Mouse (Mus musculus) heart, embryonic 12.5 days (tissue): ENCODE data around the gene Smyd3. TPM values are rescaled to one million over a fixed set of nuclear protein-coding genes. Genes with fewer than 3 reads are reported as not detected.
A peak's percentile ranks its signal among the peaks of the same experiment; 100 is the strongest.

Experiments used
- ATAC-seq: fragments of 200-750 bp; cut with Nextera tagmentation; 2 replicates; pipeline ENCODE4 v1.8.0; 2017; ENCODE audit warnings: moderate TSS enrichment, moderate library complexity; ENCODE audit not compliant: insufficient number of reproducible peaks, low FRiP score
- H3K27ac ChIP-seq: fragments of 300-500 bp; sonication (generic); 2 replicates; pipeline ENCODE4 v1.5.1; 2016; ENCODE audit warnings: mild to moderate bottlenecking, moderate library complexity; ENCODE audit not compliant: poor library complexity, severe bottlenecking
- H3K27me3 ChIP-seq: fragments of 300-500 bp; sonication (generic); replicated peaks from 2 replicates; pipeline ENCODE4 v1.6.1; 2016; ENCODE audit warnings: mild to moderate bottlenecking, moderate library complexity
- H3K36me3 ChIP-seq: fragments of 300-500 bp; sonication (generic); 2 replicates; pipeline ENCODE4 v1.6.1; 2016; ENCODE audit warnings: mild to moderate bottlenecking, moderate library complexity
- H3K4me1 ChIP-seq: fragments of 300-500 bp; sonication (generic); replicated peaks from 2 replicates; pipeline ENCODE4 v1.6.1; 2016; ENCODE audit warnings: mild to moderate bottlenecking
- H3K4me2 ChIP-seq: fragments of 300-500 bp; sonication (generic); 2 replicates; pipeline ENCODE4 v1.6.1; 2016; ENCODE audit warnings: mild to moderate bottlenecking, moderate library complexity
- H3K4me3 ChIP-seq: fragments of 300-500 bp; sonication (generic); 2 replicates; pipeline ENCODE4 v1.5.1; 2016; ENCODE audit warnings: mild to moderate bottlenecking
- H3K9ac ChIP-seq: fragments of 300-500 bp; sonication (generic); 2 replicates; pipeline ENCODE4 v1.6.1; 2016; ENCODE audit warnings: mild to moderate bottlenecking, moderate library complexity
- H3K9me3 ChIP-seq: fragments of 300-500 bp; sonication (generic); replicated peaks from 2 replicates; pipeline ENCODE4 v1.6.1; 2016; ENCODE audit warnings: mild to moderate bottlenecking, moderate library complexity
- WGBS: fragments of 180-500 bp; shearing (Covaris S2); methylation state at CpG from one replicate; pipeline ENCODE4 v1.1.7; 2016; 5-methylcytosine and 5-hydroxymethylcytosine counted together
- polyA plus RNA-seq: library from polyadenylated mRNA; unstranded; fragments of >200 nt; fragmentation: Nextera tagmentation; extraction: Ambion mirVana; gene quantifications from 2 replicates; pipeline ENCODE4 v1.2.1, GENCODE M21; 2016

Smyd3 gene
- polyA plus RNA-seq, 1 experiment from 2014 or later: 12.2 TPM

- no peak for ATAC-seq
- no peaks in the 10 kb centered on the region for H3K27me3 ChIP-seq
- H3K4me1 ChIP-seq: peaks cover 11% of the 10 kb centered on the region
- H3K36me3 ChIP-seq: no peaks in the 10 kb centered on the region
- H3K9ac ChIP-seq: no peak overlapping the region
- H3K4me2 ChIP-seq: no peak overlapping the region
- no peak overlapping the region for H3K4me3 ChIP-seq
- no peak overlapping the region for H3K27ac ChIP-seq
- no peaks in the 10 kb centered on the region for H3K9me3 ChIP-seq
- WGBS: 74% methylated on average over 3 of the region's 3 CpGs
Measured at GRCm38 (mm10) chr1:179254531-179254930, 263.3 kb downstream of the Smyd3 start.

- Histone ChIP-seq H3K4me1 (peaks cover 22% of the 10 kb centered on the region), H3K9ac (no peak overlapping the region), H3K36me3 (no peaks in the 10 kb centered on the region), H3K9me3 (no peaks in the 10 kb centered on the region), H3K27ac (no peak overlapping the region), H3K4me3 (no peak overlapping the region), H3K4me2 (no peak overlapping the region), H3K27me3 (no peaks in the 10 kb centered on the region)
- 76% methylated on average over 4 of the region's 4 CpGs for WGBS
- ATAC-seq: no peak
Measured at GRCm38 (mm10) chr1:179252611-179253010, 265.2 kb downstream of the Smyd3 start.

- WGBS: 84% methylated on average over 3 of the region's 3 CpGs
- no peak for ATAC-seq
Measured at GRCm38 (mm10) chr1:179250388-179250787, 267.5 kb downstream of the Smyd3 start.

GRCm38 (mm10) chr1:179243554-179243953 lies 274.3 kb downstream of the Smyd3 start:
- no peak overlapping the region for H3K4me3 ChIP-seq
- no peak overlapping the region for H3K9ac ChIP-seq
- H3K4me1 ChIP-seq: peaks cover 4% of the 10 kb centered on the region; the same call in 1 of the 2 replicates
- H3K27me3 ChIP-seq: no peaks in the 10 kb centered on the region
- no peaks in the 10 kb centered on the region for H3K36me3 ChIP-seq
- no peaks in the 10 kb centered on the region for H3K9me3 ChIP-seq
- WGBS: 84% methylated on average over 8 of the region's 8 CpGs
- no peak overlapping the region for H3K4me2 ChIP-seq
- no peak for ATAC-seq
- no peak overlapping the region for H3K27ac ChIP-seq

More at GRCm38 (mm10) chr1:179250388-179250787, 267.5 kb downstream of the Smyd3 start:
- Histone ChIP-seq H3K27ac (no peak overlapping the region), H3K27me3 (no peaks in the 10 kb centered on the region), H3K4me3 (no peak overlapping the region), H3K9ac (no peak overlapping the region), H3K36me3 (no peaks in the 10 kb centered on the region), H3K9me3 (no peaks in the 10 kb centered on the region), H3K4me2 (0 out of 2 replicates have a peak overlapping the region, but pooled peaks have one; percentile 16), H3K4me1 (peaks cover 22% of the 10 kb centered on the region)

GRCm38 (mm10) chr1:179240663-179241279 lies 277.1 kb downstream of the Smyd3 start:
- 81% methylated on average over 6 of the region's 6 CpGs for WGBS
- Histone ChIP-seq H3K9ac (no peak overlapping the region), H3K36me3 (no peaks in the 10 kb centered on the region), H3K9me3 (no peaks in the 10 kb centered on the region), H3K4me1 (no peaks in the 10 kb centered on the region), H3K4me3 (no peak overlapping the region), H3K27me3 (no peaks in the 10 kb centered on the region), H3K27ac (no peak overlapping the region), H3K4me2 (no peak overlapping the region)
- no peak for ATAC-seq

- 74% methylated on average over 2 of the region's 2 CpGs for WGBS
- no peaks in the 10 kb centered on the region for H3K36me3 ChIP-seq
Measured at GRCm38 (mm10) chr1:179238639-179239038, 279.2 kb downstream of the Smyd3 start.

GRCm38 (mm10) chr1:179237989-179238388 lies 279.9 kb downstream of the Smyd3 start:
- Histone ChIP-seq H3K9ac (no peak overlapping the region), H3K27me3 (no peaks in the 10 kb centered on the region), H3K36me3 (no peaks in the 10 kb centered on the region), H3K4me2 (no peak overlapping the region), H3K4me3 (no peak overlapping the region), H3K4me1 (no peaks in the 10 kb centered on the region), H3K9me3 (no peaks in the 10 kb centered on the region), H3K27ac (no peak overlapping the region)
- WGBS: 51% methylated on average over 7 of the region's 7 CpGs
- no peak for ATAC-seq

More at GRCm38 (mm10) chr1:179238639-179239038, 279.2 kb downstream of the Smyd3 start:
- Histone ChIP-seq H3K4me1 (no peaks in the 10 kb centered on the region), H3K9ac (no peak overlapping the region), H3K4me3 (no peak overlapping the region), H3K27me3 (no peaks in the 10 kb centered on the region), H3K4me2 (no peak overlapping the region), H3K9me3 (no peaks in the 10 kb centered on the region), H3K27ac (no peak overlapping the region)
- no peak for ATAC-seq

GRCm38 (mm10) chr1:179236217-179236840 lies 281.5 kb downstream of the Smyd3 start:
- WGBS: 81% methylated on average over 8 of the region's 8 CpGs
- Histone ChIP-seq H3K4me1 (peaks cover 4% of the 10 kb centered on the region; the same call in 1 of the 2 replicates), H3K4me3 (no peak overlapping the region), H3K9me3 (no peaks in the 10 kb centered on the region), H3K4me2 (no peak overlapping the region), H3K36me3 (no peaks in the 10 kb centered on the region), H3K27ac (no peak overlapping the region), H3K27me3 (no peaks in the 10 kb centered on the region), H3K9ac (no peak overlapping the region)
- ATAC-seq: no peak

- H3K27ac ChIP-seq: no peak overlapping the region
- H3K9me3 ChIP-seq: no peaks in the 10 kb centered on the region
- no peak overlapping the region for H3K9ac ChIP-seq
- peaks cover 4% of the 10 kb centered on the region; the same call in 1 of the 2 replicates for H3K4me1 ChIP-seq
- WGBS: 40% methylated on average over 13 of the region's 13 CpGs
- H3K4me2 ChIP-seq: no peak overlapping the region
- peak; percentile 67; the same call in 1 of the 2 replicates for ATAC-seq
- no peaks in the 10 kb centered on the region for H3K27me3 ChIP-seq
- no peak overlapping the region for H3K4me3 ChIP-seq
- H3K36me3 ChIP-seq: no peaks in the 10 kb centered on the region
Measured at GRCm38 (mm10) chr1:179231777-179232661, 285.8 kb downstream of the Smyd3 start.

GRCm38 (mm10) chr1:179229515-179229914 lies 288.3 kb downstream of the Smyd3 start:
- H3K9me3 ChIP-seq: no peaks in the 10 kb centered on the region
- H3K4me1 ChIP-seq: peaks cover 4% of the 10 kb centered on the region; the same call in 1 of the 2 replicates
- no peak overlapping the region for H3K4me3 ChIP-seq
- H3K9ac ChIP-seq: no peak overlapping the region
- H3K27ac ChIP-seq: no peak overlapping the region
- WGBS: 54% methylated on average over 3 of the region's 3 CpGs
- ATAC-seq: no peak
- no peaks in the 10 kb centered on the region for H3K36me3 ChIP-seq
- no peaks in the 10 kb centered on the region for H3K27me3 ChIP-seq
- H3K4me2 ChIP-seq: no peak overlapping the region

GRCm38 (mm10) chr1:179220290-179220689 lies 297.6 kb downstream of the Smyd3 start:
- Histone ChIP-seq H3K9ac (no peak overlapping the region), H3K27ac (no peak overlapping the region), H3K4me1 (no peaks in the 10 kb centered on the region), H3K36me3 (no peaks in the 10 kb centered on the region), H3K4me3 (no peak overlapping the region), H3K27me3 (no peaks in the 10 kb centered on the region), H3K4me2 (no peak overlapping the region), H3K9me3 (no peaks in the 10 kb centered on the region)
- ATAC-seq: no peak
- WGBS: 69% methylated on average over 1 of the region's 1 CpGs
